Mouse (Mus musculus): ENCODE data around the gene Zcchc8. TPM values are rescaled to one million over a fixed set of nuclear protein-coding genes. Genes with fewer than 3 reads are reported as not detected.

Gene Zcchc8
- polyA plus RNA-seq, 1 experiment from 2014 or later, result 90.7 TPM

DNA sequence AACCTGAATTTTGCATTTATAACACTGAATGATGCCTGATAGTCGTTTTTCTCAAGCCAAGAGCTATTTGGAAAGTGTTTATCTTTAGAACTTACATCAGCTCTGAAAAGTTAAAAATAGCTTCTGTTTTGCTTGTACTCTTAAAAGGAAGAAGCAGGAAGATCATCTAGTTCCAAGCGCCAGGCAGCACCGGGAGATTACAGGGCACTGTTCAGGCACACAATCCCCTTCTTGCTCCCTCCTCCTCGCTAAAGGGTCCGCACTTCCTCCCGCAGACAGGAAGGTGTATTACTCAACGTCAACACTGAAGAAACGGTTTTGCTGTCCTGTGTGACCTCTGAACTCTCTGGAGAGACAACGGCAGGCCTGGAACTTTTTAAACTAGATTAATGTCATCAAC, 58.8 kb downstream of the Zcchc8 start:
- WGBS, result 32% methylated on average over 9 of the region's 9 CpGs
- no peak for ATAC-seq (ENCODE audit: insufficient number of reproducible peaks, insufficient read depth, low FRiP score, low TSS enrichment)
- Histone ChIP-seq H3K27ac (peak overlapping the region; percentile 32; the same call in 1 of the 2 replicates), H3K36me3 (no peaks in the 10 kb centered on the region), H3K4me2 (replicated peaks) (no peak overlapping the region), H3K4me1 (peaks cover 14% of the 10 kb centered on the region), H3K27me3 (no peaks in the 10 kb centered on the region), H3K4me3 (no peak overlapping the region), H3K9me3 (no peaks in the 10 kb centered on the region), H3K9ac (no peak overlapping the region)

DNA sequence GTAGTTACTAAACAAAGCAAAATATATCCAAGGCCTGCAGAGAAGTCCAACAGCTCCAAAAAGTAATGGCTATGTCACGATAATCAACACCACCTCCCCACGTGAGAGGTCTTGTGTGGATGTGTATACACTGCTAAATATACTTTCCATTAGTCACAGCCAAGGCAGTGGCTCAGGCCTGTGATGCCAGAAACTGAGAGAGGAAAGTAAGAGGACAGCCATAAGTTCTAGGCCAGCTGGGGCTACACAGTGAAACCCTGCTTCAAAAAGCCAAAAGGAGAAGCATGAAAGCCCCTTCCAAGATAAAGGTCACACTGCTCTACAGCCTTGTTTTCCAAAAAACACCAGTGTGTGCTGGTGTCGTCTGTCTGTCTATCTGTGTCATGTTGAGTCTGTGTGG, 59.3 kb downstream of the Zcchc8 start:
- Histone ChIP-seq H3K9me3 (no peaks in the 10 kb centered on the region), H3K4me2 (replicated peaks) (no peak overlapping the region), H3K27ac (peak overlapping the region; percentile 32), H3K36me3 (no peaks in the 10 kb centered on the region), H3K27me3 (no peaks in the 10 kb centered on the region), H3K9ac (no peak overlapping the region), H3K4me3 (no peak overlapping the region), H3K4me1 (peaks cover 11% of the 10 kb centered on the region)
- ATAC-seq (ENCODE audit: insufficient number of reproducible peaks, insufficient read depth, low FRiP score, low TSS enrichment), result no peak
- 73% methylated on average over 3 of the region's 3 CpGs for WGBS

DNA sequence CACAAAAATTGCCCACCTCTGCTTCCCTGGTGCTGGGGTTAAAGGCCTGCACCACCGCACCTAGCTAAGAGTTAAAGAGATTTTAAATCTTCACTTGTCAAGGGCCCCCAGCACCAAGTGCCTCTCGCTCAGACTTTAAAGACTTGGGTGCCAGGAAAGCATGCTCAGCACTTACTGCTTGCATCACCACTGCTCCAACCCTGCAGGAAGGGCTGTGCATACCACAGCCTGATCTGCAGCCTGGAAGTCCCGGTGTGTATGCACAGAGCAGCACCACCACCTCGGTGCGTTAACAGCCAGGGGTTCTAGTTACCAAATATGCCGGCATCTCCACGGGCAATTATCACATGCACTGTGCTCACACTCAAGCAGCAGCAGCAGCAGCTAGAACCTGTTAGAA, 63.2 kb downstream of the Zcchc8 start:
- 67% methylated on average over 7 of the region's 7 CpGs for WGBS
- Histone ChIP-seq H3K9me3 (no peaks in the 10 kb centered on the region), H3K27ac (no peak overlapping the region), H3K4me2 (replicated peaks) (no peak overlapping the region), H3K9ac (no peak overlapping the region), H3K27me3 (no peaks in the 10 kb centered on the region), H3K4me3 (no peak overlapping the region), H3K4me1 (peaks cover 6% of the 10 kb centered on the region; the same call in 1 of the 2 replicates), H3K36me3 (peaks cover 16% of the 10 kb centered on the region)
- ATAC-seq (ENCODE audit: insufficient number of reproducible peaks, insufficient read depth, low FRiP score, low TSS enrichment), result no peak

DNA sequence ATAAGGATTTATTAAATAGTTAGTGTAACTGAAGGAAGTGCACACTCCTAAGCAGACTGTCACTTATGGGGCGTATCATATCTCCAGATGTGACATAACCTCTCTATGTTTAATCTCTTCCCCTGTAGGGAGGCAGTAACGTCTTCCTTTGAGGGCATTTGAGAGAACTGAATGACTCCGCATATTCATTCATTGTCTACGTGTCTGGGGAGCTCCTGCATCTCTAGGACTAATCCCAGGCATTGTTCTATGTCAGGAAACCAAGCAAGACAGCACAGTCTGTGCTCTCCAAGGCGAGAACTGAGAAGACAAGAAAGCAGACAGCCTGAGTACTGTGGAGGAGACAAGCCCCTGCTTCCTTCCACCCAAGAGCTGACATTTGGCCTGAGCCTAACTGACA, 66.0 kb downstream of the Zcchc8 start:
- H3K36me3 ChIP-seq, result peaks cover 16% of the 10 kb centered on the region

GRCm38 (mm10) chr5:123653287-123653801, 67.6 kb downstream of the Zcchc8 start:
- Histone ChIP-seq H3K4me3 (no peak overlapping the region), H3K4me2 (replicated peaks) (no peak overlapping the region), H3K9ac (no peak overlapping the region), H3K27me3 (no peaks in the 10 kb centered on the region), H3K4me1 (no peaks in the 10 kb centered on the region), H3K9me3 (no peaks in the 10 kb centered on the region), H3K36me3 (peaks cover 26% of the 10 kb centered on the region), H3K27ac (no peak overlapping the region)
- 91% methylated on average over 11 of the region's 11 CpGs for WGBS
- ATAC-seq (ENCODE audit: insufficient number of reproducible peaks, insufficient read depth, low FRiP score, low TSS enrichment), result no peak

More for the DNA sequence above, 66.0 kb downstream of the Zcchc8 start:
- H3K9ac ChIP-seq, result no peak overlapping the region
- no peaks in the 10 kb centered on the region for H3K27me3 ChIP-seq
- H3K4me1 ChIP-seq, result no peaks in the 10 kb centered on the region
- H3K4me3 ChIP-seq, result no peak overlapping the region
- H3K9me3 ChIP-seq, result no peaks in the 10 kb centered on the region
- no peak for ATAC-seq (ENCODE audit: insufficient number of reproducible peaks, insufficient read depth, low FRiP score, low TSS enrichment)
- WGBS, result 70% methylated on average over 5 of the region's 5 CpGs
- H3K4me2 ChIP-seq (replicated peaks), result no peak overlapping the region
- peak overlapping the region; percentile 13; the same call in 1 of the 2 replicates for H3K27ac ChIP-seq

DNA sequence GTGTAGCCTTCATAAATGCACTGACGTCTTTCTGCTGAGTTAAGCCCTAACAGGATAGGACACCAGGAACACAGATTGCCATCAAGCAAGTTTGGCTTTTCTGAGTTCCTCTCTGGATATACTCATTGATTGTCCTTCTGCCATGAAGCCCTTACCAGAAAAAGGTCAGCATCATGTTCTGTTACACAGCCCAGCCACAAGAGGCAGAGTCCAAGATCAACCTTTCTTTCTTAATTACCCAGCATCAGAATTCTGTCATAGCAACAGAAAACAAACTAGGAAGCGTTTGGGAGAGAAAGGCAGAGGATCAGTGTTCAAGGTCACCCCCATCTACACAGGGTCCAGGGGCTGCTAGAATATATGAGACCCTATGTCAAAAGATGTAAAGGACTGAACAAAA, 70.1 kb downstream of the Zcchc8 start:
- Histone ChIP-seq H3K36me3 (peaks cover 41% of the 10 kb centered on the region), H3K4me2 (replicated peaks) (no peak overlapping the region), H3K9ac (no peak overlapping the region), H3K4me3 (no peak overlapping the region), H3K4me1 (no peaks in the 10 kb centered on the region), H3K27ac (no peak overlapping the region), H3K27me3 (no peaks in the 10 kb centered on the region), H3K9me3 (no peaks in the 10 kb centered on the region)
- 72% methylated on average over 2 of the region's 2 CpGs for WGBS
- no peak for ATAC-seq (ENCODE audit: insufficient number of reproducible peaks, insufficient read depth, low FRiP score, low TSS enrichment)

Other genes with a start within 250 kb of the Zcchc8 start
- not detected in 2 replicates for gene Lrrc43, start 231.8 kb downstream of the Zcchc8 start, polyA plus RNA-seq (2016; fragmentation: Nextera tagmentation; extraction: Ambion mirVana)
- gene Il31, start 231.6 kb downstream of the Zcchc8 start, polyA plus RNA-seq (2016; fragmentation: Nextera tagmentation; extraction: Ambion mirVana), result not detected in 2 replicates
- 1.3 and 2.2 TPM in 2 replicates for gene B3gnt4, start 210.6 kb downstream of the Zcchc8 start, polyA plus RNA-seq (2016; fragmentation: Nextera tagmentation; extraction: Ambion mirVana)
- 121 and 125 TPM in 2 replicates for gene Diablo, start 196.9 kb downstream of the Zcchc8 start, polyA plus RNA-seq (2016; fragmentation: Nextera tagmentation; extraction: Ambion mirVana)
- 1.5 and 3.4 TPM in 2 replicates for gene Gm49027, start 195.6 kb downstream of the Zcchc8 start, polyA plus RNA-seq (2016; fragmentation: Nextera tagmentation; extraction: Ambion mirVana)
- gene Vps33a, start 148.1 kb downstream of the Zcchc8 start, polyA plus RNA-seq (2016; fragmentation: Nextera tagmentation; extraction: Ambion mirVana), result 26.8 and 27.4 TPM in 2 replicates
- 50.6 and 53.2 TPM in 2 replicates for gene Clip1, start 36.5 kb downstream of the Zcchc8 start, polyA plus RNA-seq (2016; fragmentation: Nextera tagmentation; extraction: Ambion mirVana)
- 161 and 164 TPM in 2 replicates for gene Rsrc2, start 28.3 kb upstream of the Zcchc8 start, polyA plus RNA-seq (2016; fragmentation: Nextera tagmentation; extraction: Ambion mirVana)
- 40.9 and 41.2 TPM in 2 replicates for gene Kntc1, start 28.6 kb upstream of the Zcchc8 start, polyA plus RNA-seq (2016; fragmentation: Nextera tagmentation; extraction: Ambion mirVana)
- gene Hcar2, start 144.4 kb upstream of the Zcchc8 start, polyA plus RNA-seq (2016; fragmentation: Nextera tagmentation; extraction: Ambion mirVana), result 0.11 and 0.19 TPM in 2 replicates
- 0.24 and 0.26 TPM in 2 replicates for gene Hcar1, start 158.9 kb upstream of the Zcchc8 start, polyA plus RNA-seq (2016; fragmentation: Nextera tagmentation; extraction: Ambion mirVana)
- gene Denr, start 186.1 kb upstream of the Zcchc8 start, polyA plus RNA-seq (2016; fragmentation: Nextera tagmentation; extraction: Ambion mirVana), result 162 and 169 TPM in 2 replicates
- 2.8 and 5.4 TPM in 2 replicates for gene Gm43518, start 206.3 kb upstream of the Zcchc8 start, polyA plus RNA-seq (2016; fragmentation: Nextera tagmentation; extraction: Ambion mirVana)
- 7.1 and 7.8 TPM in 2 replicates for gene Ccdc62, start 209.6 kb upstream of the Zcchc8 start, polyA plus RNA-seq (2016; fragmentation: Nextera tagmentation; extraction: Ambion mirVana)